Comparison of ENCODE assay signal across 8 mouse cellular contexts in genomic region chr3:65929821-65930633, GRCm38 (mm10). TPM values are rescaled to one million over a fixed set of nuclear protein-coding genes. Genes with fewer than 3 reads are reported as not detected.
DNase-seq lines count a peak whose midpoint lies in the region; ATAC-seq lines count a peak whose summit lies in the region.

No protein-coding gene starts in this region.

- no peaks in the 10 kb centered on the region for H3K9me3 ChIP-seq in intestine, embryonic 16.5 days (ENCODE audit: control insufficient read depth, low read length)
- H3K9me3 ChIP-seq in midbrain, embryonic 10.5 days (replicated peaks), result no peaks in the 10 kb centered on the region

- H3K27me3 ChIP-seq in intestine, embryonic 16.5 days (replicated peaks; ENCODE audit: control insufficient read depth, insufficient read depth, low read length), result no peaks in the 10 kb centered on the region
- peaks cover 13% of the 10 kb centered on the region; the same call in 1 of the 2 replicates for H3K27me3 ChIP-seq in midbrain, embryonic 10.5 days (ENCODE audit: low read depth, poor library complexity, severe bottlenecking)

- peaks cover 15% of the 10 kb centered on the region for H3K4me1 ChIP-seq in intestine, embryonic 16.5 days (ENCODE audit: control insufficient read depth, insufficient read depth, low read length)
- peaks cover 33% of the 10 kb centered on the region for H3K4me1 ChIP-seq in midbrain, embryonic 10.5 days

- peak; percentile 63 for DNase-seq in ovary, postnatal 14 days (ENCODE audit: low spot score)
- DNase-seq in ovary, adult 18-20 months (ENCODE audit: low spot score), result no peak
- peak; percentile 66 to 75 for DNase-seq in cerebellum, postnatal 36 days
- peak; percentile 59 for DNase-seq in gastrocnemius, postnatal 10 days
- peak; percentile 69 for DNase-seq in left cerebral cortex, postnatal 4 days
- DNase-seq in midbrain, embryonic 10.5 days (ENCODE audit: low spot score), result peak; percentile 63
- peak; percentile 29 for DNase-seq in spleen, adult 12 weeks (ENCODE audit: low spot score)

- no peaks in the 10 kb centered on the region for H3K36me3 ChIP-seq in intestine, embryonic 16.5 days (ENCODE audit: control insufficient read depth, insufficient read depth, low read length)
- no peaks in the 10 kb centered on the region for H3K36me3 ChIP-seq in midbrain, embryonic 10.5 days

- 0 out of 2 replicates have a peak overlapping the region, but pooled peaks have one; percentile 20 for H3K9ac ChIP-seq in intestine, embryonic 16.5 days (ENCODE audit: low read depth, low read length)

- intact Hi-C loops in left cerebral cortex, postnatal 4 days (cut with DNase I), result loop anchor here (5.0 to 10.0 kb wide), 4 partner anchors 265 to 945 kb away; partner anchors contain the start of genes Lekr1, Ssr3 and Tiparp

- H3K4me2 ChIP-seq in intestine, embryonic 16.5 days (ENCODE audit: low read depth, low read length), result peak overlapping the region; percentile 44

- WGBS in intestine, embryonic 16.5 days, result 23% methylated on average over 20 of the region's 20 CpGs
- WGBS in midbrain, embryonic 10.5 days, result 21% methylated on average over 20 of the region's 20 CpGs

- 0 out of 2 replicates have a peak overlapping the region, but pooled peaks have one; percentile 15 for H3K4me3 ChIP-seq in intestine, embryonic 16.5 days (ENCODE audit: low read length)
- peak overlapping the region; percentile 41 for H3K4me3 ChIP-seq in midbrain, embryonic 10.5 days

- no peak overlapping the region for H3K27ac ChIP-seq in intestine, embryonic 16.5 days (ENCODE audit: low read length)
- H3K27ac ChIP-seq in midbrain, embryonic 10.5 days (replicated peaks), result peak overlapping the region; percentile 88

- ATAC-seq in intestine, embryonic 16.5 days, result peak; percentile 73

RNA-seq across cellular contexts. Expression of gene Ccnl1, which starts 28.0 kb away (rescaled TPM):
- 10 to 100 TPM; 22.7 to 36.5 TPM for total RNA-seq in gastrocnemius, postnatal 10 days (2021)
- polyA plus RNA-seq in intestine, embryonic 16.5 days (2015; fragmentation: Nextera tagmentation; extraction: Ambion mirVana), result 81.6 and 82.4 TPM in 2 replicates
- 10 to 100 TPM; 65.7 to 72.1 TPM for total RNA-seq in left cerebral cortex, postnatal 4 days (2021)
- polyA plus RNA-seq in midbrain, embryonic 10.5 days (2016; fragmentation: Nextera tagmentation; extraction: Ambion mirVana), result 98.2 and 106 TPM in 2 replicates
